Mouse (Mus musculus) thymus, adult 2 months (tissue): ENCODE data around the gene Adrm1. TPM values are rescaled to one million over a fixed set of nuclear protein-coding genes. Genes with fewer than 3 reads are reported as not detected.
A peak's percentile ranks its signal among the peaks of the same experiment; 100 is the strongest.

Experiments used
- DNase-seq: peaks from one replicate; pipeline ENCODE4 v3.0.0; 2021
- H3K27ac ChIP-seq: fragments of 200-500 bp; 2 replicates; pipeline ENCODE4 v1.5.1; 2012; ENCODE audit warnings: low read length, control low read depth; ENCODE audit not compliant: control insufficient read depth, insufficient read depth
- H3K27me3 ChIP-seq: fragments of 200-500 bp; 2 replicates; pipeline ENCODE4 v1.6.1; 2012; ENCODE audit warnings: mild to moderate bottlenecking, low read length, moderate library complexity, mixed read lengths; ENCODE audit not compliant: control insufficient read depth, insufficient read depth
- H3K36me3 ChIP-seq: fragments of 200-500 bp; 2 replicates; pipeline ENCODE4 v1.6.1; 2012; ENCODE audit warnings: mild to moderate bottlenecking, low read length, moderate library complexity; ENCODE audit not compliant: control insufficient read depth, insufficient read depth
- H3K4me1 ChIP-seq: fragments of 200-500 bp; replicated peaks from 2 replicates; pipeline ENCODE4 v1.6.1; 2012; ENCODE audit warnings: low read length; ENCODE audit not compliant: control insufficient read depth, insufficient read depth
- H3K4me3 ChIP-seq: fragments of 200-500 bp; 2 replicates; pipeline ENCODE4 v1.5.1; 2012; ENCODE audit warnings: mild to moderate bottlenecking, low read length, control low read depth, moderate library complexity; ENCODE audit not compliant: control insufficient read depth, insufficient read depth
- CTCF ChIP-seq: fragments of 200-500 bp; IDR thresholded peaks from 2 replicates; pipeline ENCODE4 v1.5.1; 2012; ENCODE audit warnings: mild to moderate bottlenecking, control low read depth, low read length, moderate library complexity, borderline replicate concordance; ENCODE audit not compliant: control insufficient read depth, poor library complexity, insufficient read depth; ENCODE audit errors: extremely low read depth
- POLR2A ChIP-seq: fragments of 200-500 bp; IDR thresholded peaks from 2 replicates; pipeline ENCODE4 v1.6.1; 2012; ENCODE audit warnings: mild to moderate bottlenecking, low read length, control low read depth, moderate library complexity; ENCODE audit not compliant: control insufficient read depth, poor library complexity, insufficient read depth; ENCODE audit errors: extremely low read depth
- WGBS: fragments of 180-500 bp; shearing (Covaris S2); methylation state at CpG from one replicate; pipeline ENCODE4 v1.1.7; 2018; 5-methylcytosine and 5-hydroxymethylcytosine counted together
- polyA plus RNA-seq: library from polyadenylated mRNA; depleted of rRNA; stranded (reverse); fragments of >200 nt; gene quantifications from 2 replicates; pipeline ENCODE4 v1.2.3, GENCODE M21; 2012; rRNA removed

Adrm1 gene
- 209 and 213 TPM in 2 replicates for polyA plus RNA-seq

GRCm38 (mm10) chr2:180170806-180171521, at the start of gene Adrm1:
Gene Adrm1, plus strand, starts transcription at chr2:180171485.
- peak; percentile 98 for DNase-seq
- peaks cover 13% of the 10 kb centered on the region for H3K4me1 ChIP-seq
- WGBS: 7% methylated on average over 41 of the region's 41 CpGs

DNA sequence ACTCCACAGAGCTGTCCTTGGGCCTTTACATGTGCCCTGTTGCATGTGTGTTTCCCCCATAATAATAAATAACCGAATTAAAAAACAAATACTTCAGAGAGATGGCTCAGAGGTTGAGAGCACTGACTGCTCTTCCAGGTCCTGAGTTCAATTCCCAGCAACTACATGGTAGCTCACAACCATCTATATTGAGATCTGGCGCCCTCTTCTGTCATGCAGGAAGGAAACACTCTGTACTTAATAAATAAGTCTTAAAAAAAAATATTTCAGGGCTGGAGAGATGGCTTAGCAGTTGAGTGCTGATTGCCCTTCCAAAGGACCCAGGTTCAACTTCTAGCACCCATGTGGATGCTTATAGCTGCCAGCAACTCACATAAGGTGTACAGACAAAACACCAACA, 47.1 kb upstream of the Adrm1 start:
- peaks cover 11% of the 10 kb centered on the region for H3K4me1 ChIP-seq
- 94% methylated on average over 2 of the region's 2 CpGs for WGBS
- H3K27me3 ChIP-seq: no peaks in the 10 kb centered on the region
- H3K4me3 ChIP-seq: no peak overlapping the region
- H3K27ac ChIP-seq: no peak overlapping the region
- TF ChIP-seq POLR2A (no peak), CTCF (no peak)
- no peaks in the 10 kb centered on the region for H3K36me3 ChIP-seq
- no peak for DNase-seq

More at GRCm38 (mm10) chr2:180170806-180171521, at the start of gene Adrm1:
- Histone ChIP-seq H3K27me3 (no peaks in the 10 kb centered on the region), H3K36me3 (peaks cover 7% of the 10 kb centered on the region; the same call in 1 of the 2 replicates), H3K4me3 (peak within 1 kb of the TSS; percentile 68), H3K27ac (no peak within 1 kb of the TSS)
- TF ChIP-seq POLR2A: no peak
- TF ChIP-seq CTCF: peak; percentile 99

DNA sequence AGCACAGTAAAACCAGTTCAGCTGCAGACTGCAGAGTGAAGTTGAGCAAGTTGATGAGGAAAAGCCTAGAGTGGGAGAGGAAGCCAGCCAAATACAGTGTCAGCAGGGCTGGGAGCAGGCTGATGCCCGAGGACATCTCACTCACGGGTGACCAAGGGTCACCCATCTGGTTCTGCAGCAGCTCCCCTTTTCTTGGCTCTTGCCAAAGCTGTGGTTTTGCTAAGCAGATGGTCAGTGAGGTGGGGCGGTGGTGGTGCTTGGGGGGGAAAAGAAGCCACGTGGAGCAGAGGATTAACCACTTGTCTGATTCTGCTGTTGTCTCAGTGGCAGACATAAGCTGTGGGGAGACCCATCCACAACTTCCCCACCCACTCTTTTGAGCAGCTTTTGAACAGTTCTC, 45.1 kb upstream of the Adrm1 start:
- H3K27ac ChIP-seq: no peak overlapping the region
- DNase-seq: no peak
- no peak overlapping the region for H3K4me3 ChIP-seq
- peaks cover 7% of the 10 kb centered on the region; the same call in 1 of the 2 replicates for H3K4me1 ChIP-seq
- 26% methylated on average over 4 of the region's 4 CpGs for WGBS
- TF ChIP-seq POLR2A (no peak), CTCF (0 out of 2 replicates have a peak, but pooled peaks have one; percentile 18)
- H3K36me3 ChIP-seq: no peaks in the 10 kb centered on the region
- H3K27me3 ChIP-seq: no peaks in the 10 kb centered on the region

DNA sequence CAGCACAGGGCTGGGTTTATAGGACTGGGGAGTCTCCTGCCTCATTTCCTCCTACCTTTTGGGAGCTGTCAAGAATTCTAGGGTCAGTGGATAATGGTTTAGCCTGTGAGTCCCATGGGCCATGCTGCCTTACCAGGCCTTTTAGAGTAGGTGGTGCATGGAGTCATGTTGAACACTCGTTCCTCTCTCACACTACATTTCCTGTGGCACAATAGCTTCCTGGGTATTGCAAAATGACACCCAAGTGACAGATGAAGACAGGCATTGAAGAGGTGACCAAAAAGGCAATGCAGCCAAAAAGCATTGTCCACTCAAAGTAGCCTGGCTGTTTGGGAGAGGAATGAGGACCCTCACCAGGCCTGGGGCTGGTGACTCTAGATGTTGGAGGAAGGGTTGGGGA, 43.6 kb upstream of the Adrm1 start:
- no peaks in the 10 kb centered on the region for H3K36me3 ChIP-seq
- peaks cover 7% of the 10 kb centered on the region; the same call in 1 of the 2 replicates for H3K4me1 ChIP-seq
- no peaks in the 10 kb centered on the region for H3K27me3 ChIP-seq
- 38% methylated on average over 1 of the region's 1 CpGs for WGBS
- no peak for DNase-seq
- H3K27ac ChIP-seq: no peak overlapping the region
- H3K4me3 ChIP-seq: no peak overlapping the region
- TF ChIP-seq CTCF (no peak), POLR2A (no peak)

DNA sequence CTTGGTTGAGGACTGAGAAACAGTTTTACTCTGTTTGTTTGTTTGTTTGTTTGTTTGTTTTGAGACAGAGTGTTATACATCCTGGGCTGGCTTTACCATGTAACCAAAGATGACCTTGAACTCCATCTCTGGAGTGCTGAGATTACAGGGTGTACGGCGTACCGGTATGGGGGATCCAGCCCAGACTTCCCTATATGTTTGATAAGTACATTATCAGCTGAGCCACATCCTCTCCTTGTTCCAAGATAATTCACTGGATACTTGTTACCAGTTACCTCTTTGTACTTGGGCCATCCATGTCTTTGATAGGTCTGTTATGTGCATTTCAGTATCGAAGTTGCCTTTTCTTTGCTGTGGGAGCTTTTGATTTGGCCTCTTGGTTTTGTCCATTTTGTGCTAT, 38.1 kb upstream of the Adrm1 start:
- Histone ChIP-seq H3K4me1 (no peaks in the 10 kb centered on the region), H3K27ac (no peak overlapping the region), H3K4me3 (no peak overlapping the region), H3K36me3 (peaks cover under 1% of the 10 kb centered on the region; the same call in 1 of the 2 replicates), H3K27me3 (no peaks in the 10 kb centered on the region)
- WGBS: 98% methylated on average over 4 of the region's 4 CpGs
- no peak for DNase-seq
- TF ChIP-seq POLR2A: no peak
- no peak for TF ChIP-seq CTCF

- WGBS: 94% methylated on average over 3 of the region's 3 CpGs
- TF ChIP-seq CTCF (no peak), POLR2A (no peak)
- no peaks in the 10 kb centered on the region for H3K27me3 ChIP-seq
- H3K27ac ChIP-seq: no peak overlapping the region
- peaks cover 7% of the 10 kb centered on the region for H3K36me3 ChIP-seq
- H3K4me3 ChIP-seq: no peak overlapping the region
- H3K4me1 ChIP-seq: no peaks in the 10 kb centered on the region
- no peak for DNase-seq
Measured at GRCm38 (mm10) chr2:180133911-180134310, 37.4 kb upstream of the Adrm1 start.

DNA sequence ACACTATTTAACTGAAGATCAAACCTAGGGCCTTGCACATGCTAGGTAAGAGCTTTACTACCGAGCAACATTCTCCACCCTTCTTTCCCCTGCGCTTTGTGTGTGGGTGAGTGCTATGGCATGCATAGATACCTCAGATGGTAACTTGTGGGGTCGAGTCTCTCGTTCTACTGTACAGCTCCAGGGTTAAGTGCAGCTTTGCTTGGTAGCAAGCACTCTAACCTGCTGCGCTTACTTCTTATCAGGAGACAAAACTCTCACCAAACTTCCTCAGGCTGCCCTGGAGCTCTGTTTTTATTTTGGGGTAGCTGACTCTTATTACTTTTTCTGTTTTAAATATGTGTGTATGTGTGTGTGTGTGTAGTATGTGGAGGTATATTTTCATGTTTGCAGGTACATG, 35.9 kb upstream of the Adrm1 start:
- Histone ChIP-seq H3K27me3 (no peaks in the 10 kb centered on the region), H3K4me3 (no peak overlapping the region), H3K36me3 (peaks cover 14% of the 10 kb centered on the region), H3K4me1 (no peaks in the 10 kb centered on the region), H3K27ac (no peak overlapping the region)
- WGBS: 82% methylated on average over 5 of the region's 5 CpGs
- TF ChIP-seq CTCF: no peak
- TF ChIP-seq POLR2A: no peak
- DNase-seq: no peak
